Mouse (Mus musculus) forebrain, embryonic 16.5 days (tissue): ENCODE results near the gene BC117090. TPM values are rescaled to one million over a fixed set of nuclear protein-coding genes. Genes with fewer than 3 reads are reported as not detected.
"Not testable (repeated sequence)": the region's sequence is repeated elsewhere in the genome, so short reads cannot be mapped to it uniquely, and the experiment has no call there.

ENCODE experiments used
- ATAC-seq: fragments of 200-750 bp; cut with Nextera tagmentation; 2 replicates; pipeline ENCODE4 v1.8.0; 2017; ENCODE audit warnings: mild to moderate bottlenecking, moderate library complexity
- H3K27ac ChIP-seq: fragments of 300-500 bp; sonication (generic); 2 replicates; pipeline ENCODE4 v1.5.1; 2014; ENCODE audit warnings: low read length, control low read depth
- H3K27me3 ChIP-seq: fragments of 300-500 bp; sonication (generic); replicated peaks from 2 replicates; pipeline ENCODE4 v1.6.1; 2014; ENCODE audit warnings: low read length; ENCODE audit not compliant: control insufficient read depth, insufficient read depth
- H3K36me3 ChIP-seq: fragments of 300-500 bp; sonication (generic); 2 replicates; pipeline ENCODE4 v1.6.1; 2014; ENCODE audit not compliant: control insufficient read depth, insufficient read depth
- H3K4me1 ChIP-seq: fragments of 300-500 bp; sonication (generic); replicated peaks from 2 replicates; pipeline ENCODE4 v1.6.1; 2014; ENCODE audit warnings: low read length; ENCODE audit not compliant: control insufficient read depth, insufficient read depth
- H3K4me2 ChIP-seq: fragments of 300-500 bp; sonication (generic); 2 replicates; pipeline ENCODE4 v1.6.1; 2014; ENCODE audit warnings: mild to moderate bottlenecking, low read length, control low read depth
- H3K4me3 ChIP-seq: fragments of 300-500 bp; sonication (generic); replicated peaks from 2 replicates; pipeline ENCODE4 v1.5.1; 2014; ENCODE audit warnings: mild to moderate bottlenecking, low read length, control low read depth
- H3K9ac ChIP-seq: fragments of 300-500 bp; sonication (generic); replicated peaks from 2 replicates; pipeline ENCODE4 v1.6.1; 2014; ENCODE audit warnings: low read depth, low read length, control low read depth
- H3K9me3 ChIP-seq: fragments of 300-500 bp; sonication (generic); 2 replicates; pipeline ENCODE4 v1.6.1; 2016; ENCODE audit warnings: low read length; ENCODE audit not compliant: control insufficient read depth
- WGBS: fragments of 180-500 bp; shearing (Covaris S2); extraction: QIAGEN DNeasy Blood & Tissue Kit; methylation state at CpG from one replicate; pipeline ENCODE4 v1.1.7; 2014; 5-methylcytosine and 5-hydroxymethylcytosine counted together
- polyA plus RNA-seq: library from polyadenylated mRNA; unstranded; fragments of >200 nt; fragmentation: Nextera tagmentation; extraction: Ambion mirVana; gene quantifications from 2 replicates; pipeline ENCODE4 v1.2.1, GENCODE M21; 2015

BC117090 gene
- polyA plus RNA-seq: not detected in 2 replicates

DNA sequence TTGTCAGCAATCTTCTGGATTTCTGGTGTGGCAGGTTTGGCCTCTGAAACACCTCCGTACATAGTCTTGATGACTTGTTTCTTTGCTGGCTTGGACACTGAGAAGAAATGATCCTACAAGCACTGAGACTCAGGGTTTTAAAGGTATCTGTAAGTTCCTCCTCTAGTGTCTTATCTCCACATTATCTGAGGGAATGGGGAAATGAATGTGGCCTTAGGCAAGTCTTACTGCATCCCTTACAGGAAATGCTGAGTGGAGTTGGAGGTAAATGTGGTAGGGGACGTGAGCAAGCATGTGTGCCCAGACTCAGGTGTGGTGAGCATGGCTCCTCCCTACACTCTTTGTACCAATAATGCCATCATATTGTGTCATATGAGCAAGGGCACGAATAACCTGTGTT is at the start of gene BC117090:
Gene BC117090 (minus strand): TSS at position 101 of the 400 bp plus-strand sequence.
- Histone ChIP-seq H3K9me3 (no peaks in the 10 kb centered on the region), H3K4me2 (no peak within 1 kb of the TSS), H3K9ac (no peak within 1 kb of the TSS), H3K4me3 (no peak within 1 kb of the TSS), H3K27me3 (no peaks in the 10 kb centered on the region), H3K27ac (no peak within 1 kb of the TSS), H3K36me3 (no peaks in the 10 kb centered on the region), H3K4me1 (no peaks in the 10 kb centered on the region)
- WGBS: 83% methylated on average over 3 of the region's 3 CpGs
- no peak for ATAC-seq

DNA sequence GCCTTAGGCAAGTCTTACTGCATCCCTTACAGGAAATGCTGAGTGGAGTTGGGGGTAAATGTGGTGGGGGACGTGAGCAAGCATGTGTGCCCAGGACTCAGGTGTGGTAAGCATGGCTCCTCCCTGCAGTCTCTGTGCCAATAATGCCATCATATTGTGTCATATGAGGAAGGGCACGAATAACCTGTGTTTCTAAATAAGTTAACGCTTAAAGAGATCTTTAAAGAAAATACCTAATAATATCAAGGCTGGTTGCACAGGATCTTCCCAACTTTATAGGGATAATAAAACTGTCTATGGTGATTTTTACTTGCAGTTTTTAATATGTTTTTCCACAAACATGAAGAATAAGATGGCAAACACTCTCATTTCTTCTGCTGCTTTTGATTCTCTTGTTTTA is 33.5 kb upstream of the BC117090 start, which contains the start of gene BC100530:
Gene BC100530 (minus strand): TSS at position 101 of the 400 bp plus-strand sequence.
- H3K4me3 ChIP-seq, H3K9ac ChIP-seq, H3K27me3 ChIP-seq, H3K9me3 ChIP-seq, H3K4me1 ChIP-seq, H3K4me2 ChIP-seq, H3K27ac ChIP-seq, ATAC-seq, H3K36me3 ChIP-seq: not testable (repeated sequence)
- WGBS: 90% methylated on average over 3 of the region's 3 CpGs

DNA sequence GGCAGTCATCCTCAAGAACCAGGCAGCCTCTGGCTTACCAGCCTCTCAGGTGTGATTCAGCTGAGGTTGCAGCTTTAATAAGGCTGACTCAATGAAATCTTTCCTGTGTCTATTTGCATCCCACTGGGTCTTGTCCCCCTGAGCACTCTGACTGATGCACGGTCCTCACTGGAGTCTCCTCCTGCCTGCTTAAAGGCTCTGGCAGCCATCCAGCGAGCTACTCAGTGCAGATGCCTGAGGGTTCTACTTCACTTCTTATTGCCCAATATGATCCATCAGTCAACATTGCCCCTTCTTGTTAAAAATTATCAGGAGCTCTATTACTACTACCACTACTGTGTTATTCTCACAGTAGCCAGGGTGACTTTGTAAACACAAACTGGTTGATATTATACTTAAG is 3.0 kb upstream of the BC117090 start:
- no peaks in the 10 kb centered on the region for H3K4me1 ChIP-seq
- no peaks in the 10 kb centered on the region for H3K9me3 ChIP-seq
- 61% methylated on average over 2 of the region's 2 CpGs for WGBS
- H3K4me2 ChIP-seq: no peak overlapping the region
- H3K36me3 ChIP-seq: no peaks in the 10 kb centered on the region
- H3K9ac ChIP-seq: no peak overlapping the region
- no peak for ATAC-seq
- no peak overlapping the region for H3K27ac ChIP-seq
- no peak overlapping the region for H3K4me3 ChIP-seq
- H3K27me3 ChIP-seq: no peaks in the 10 kb centered on the region

DNA sequence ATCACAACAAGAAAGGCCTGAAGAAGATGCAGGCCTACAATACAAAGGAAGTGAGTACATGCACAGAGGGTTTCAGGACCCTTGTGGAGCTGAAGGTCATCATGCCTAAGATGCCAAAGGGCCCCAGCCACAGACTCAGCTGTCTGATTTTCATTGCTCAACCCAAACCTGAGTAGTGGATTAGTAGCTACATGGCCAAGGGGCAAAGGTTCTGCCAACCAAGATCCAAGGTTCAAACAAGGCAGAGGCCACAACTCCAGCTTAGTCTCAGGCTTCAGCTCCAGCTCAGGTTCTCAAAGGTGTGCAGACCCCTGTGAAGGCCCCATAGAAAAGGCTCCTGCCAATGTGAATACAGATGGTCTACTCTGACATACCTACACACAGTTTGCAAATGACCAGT is 14.8 kb downstream of the BC117090 start:
- Histone ChIP-seq H3K4me1 (no peaks in the 10 kb centered on the region), H3K9me3 (no peaks in the 10 kb centered on the region), H3K27ac (no peak overlapping the region), H3K9ac (no peak overlapping the region), H3K4me3 (no peak overlapping the region), H3K36me3 (no peaks in the 10 kb centered on the region), H3K27me3 (no peaks in the 10 kb centered on the region), H3K4me2 (no peak overlapping the region)
- no peak for ATAC-seq

DNA sequence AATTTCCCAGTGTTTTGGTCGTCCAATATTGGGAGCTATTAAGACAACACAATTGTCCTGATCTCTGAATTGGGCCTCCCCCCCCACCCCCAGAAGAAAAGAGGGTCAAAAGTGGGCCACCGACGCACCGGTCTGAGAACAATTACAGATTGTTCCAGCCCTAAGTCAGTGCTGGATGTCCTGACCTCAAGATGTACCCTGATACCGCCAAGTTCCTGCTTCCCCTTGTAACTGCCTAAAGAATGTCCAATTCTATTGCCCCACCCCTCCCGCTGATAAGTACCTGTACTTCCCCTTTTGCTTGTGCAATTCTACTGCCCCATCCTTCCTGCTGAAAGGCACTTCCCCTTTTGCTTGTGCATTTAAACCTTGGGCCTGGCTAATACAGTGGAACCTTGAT is 18.0 kb downstream of the BC117090 start:
- not testable (repeated sequence) for H3K4me1 ChIP-seq, H3K4me2 ChIP-seq, H3K9me3 ChIP-seq, H3K36me3 ChIP-seq, ATAC-seq, H3K9ac ChIP-seq, H3K27me3 ChIP-seq, H3K4me3 ChIP-seq, H3K27ac ChIP-seq
- WGBS: 85% methylated on average over 6 of the region's 6 CpGs

DNA sequence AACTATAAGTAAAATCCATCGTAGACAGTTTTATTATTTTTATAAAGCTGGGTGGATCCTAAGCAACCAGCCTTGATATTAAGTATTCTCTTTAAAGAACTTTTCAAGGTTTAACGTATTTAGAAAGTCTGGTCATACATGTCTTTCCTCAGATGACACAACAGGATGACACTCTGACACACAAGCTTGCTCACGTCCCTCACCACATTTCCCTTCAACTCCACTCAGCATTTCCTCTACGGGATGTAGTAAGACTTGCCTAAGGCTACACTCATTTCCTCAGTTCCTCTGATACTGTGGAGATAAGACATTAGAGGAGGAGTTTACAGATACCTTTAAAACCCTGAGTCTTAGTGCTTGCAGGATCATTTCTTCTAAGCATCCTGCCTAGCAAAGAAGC is 26.5 kb downstream of the BC117090 start:
- Histone ChIP-seq H3K4me2 (no peak overlapping the region), H3K9ac (no peak overlapping the region), H3K27me3 (no peaks in the 10 kb centered on the region), H3K27ac (no peak overlapping the region), H3K9me3 (no peaks in the 10 kb centered on the region), H3K36me3 (no peaks in the 10 kb centered on the region), H3K4me3 (no peak overlapping the region), H3K4me1 (no peaks in the 10 kb centered on the region)
- no peak for ATAC-seq
- WGBS: 87% methylated on average over 4 of the region's 4 CpGs

DNA sequence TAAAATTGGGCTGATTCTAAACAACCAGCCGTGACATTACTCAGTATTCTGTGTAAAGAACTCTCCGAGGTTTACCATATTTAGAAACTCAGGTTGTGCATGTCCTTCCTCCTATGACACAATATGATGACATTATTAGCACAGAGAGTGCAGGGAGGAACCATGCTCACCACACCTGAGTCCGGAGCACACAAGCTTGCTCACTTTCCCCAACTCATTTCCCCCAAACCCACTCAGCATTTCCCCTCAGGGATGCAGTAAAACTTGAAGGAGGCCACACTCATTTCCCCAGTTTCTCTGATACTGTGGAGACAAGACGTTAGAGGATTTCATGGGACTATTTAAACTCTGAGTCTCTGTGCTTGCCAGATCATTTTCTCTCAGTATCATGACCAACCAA is 45.0 kb downstream of the BC117090 start:
- Histone ChIP-seq H3K27ac (no peak overlapping the region), H3K9me3 (no peaks in the 10 kb centered on the region), H3K36me3 (no peaks in the 10 kb centered on the region), H3K27me3 (no peaks in the 10 kb centered on the region), H3K4me1 (no peaks in the 10 kb centered on the region), H3K9ac (no peak overlapping the region), H3K4me3 (no peak overlapping the region), H3K4me2 (no peak overlapping the region)
- 84% methylated on average over 4 of the region's 4 CpGs for WGBS
- no peak for ATAC-seq

DNA sequence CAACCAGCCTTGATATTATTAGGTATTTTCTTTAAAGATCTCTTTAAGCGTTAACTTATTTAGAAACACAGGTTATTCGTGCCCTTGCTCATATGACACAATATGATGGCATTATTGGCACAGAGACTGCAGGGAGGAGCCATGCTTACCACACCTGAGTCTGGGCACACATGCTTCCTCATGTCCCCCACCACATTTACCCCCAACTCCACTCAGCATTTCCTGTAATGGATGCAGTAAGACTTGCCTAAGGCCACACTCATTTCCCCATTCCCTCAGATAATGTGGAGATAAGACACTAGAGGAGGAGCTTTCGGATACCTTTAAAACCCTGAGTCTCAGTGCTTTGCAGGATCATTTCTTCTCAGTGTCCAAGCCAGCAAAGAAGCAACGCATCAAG is 57.3 kb downstream of the BC117090 start, which contains the start of gene Stfa1:
Gene Stfa1 (plus strand): TSS at position 156 of the 400 bp plus-strand sequence.
- not testable (repeated sequence) for H3K27me3 ChIP-seq, H3K9ac ChIP-seq, H3K9me3 ChIP-seq, H3K4me1 ChIP-seq, H3K27ac ChIP-seq, H3K4me3 ChIP-seq, ATAC-seq, H3K36me3 ChIP-seq, H3K4me2 ChIP-seq
- WGBS: 87% methylated on average over 4 of the region's 4 CpGs
